Mouse (Mus musculus) embryonic facial prominence, embryonic 11.5 days (tissue): ENCODE measurements at regions not wholly inside any gene's neighbourhood (a gene's known extent, or its start where the extent isn't known, plus 50 kb on each side); places are given as distances from the start of the nearest gene placed in this dataset.

Source experiments
- ATAC-seq: fragments of 200-750 bp; cut with Nextera tagmentation; replicated peaks from 2 replicates; pipeline ENCODE4 v1.8.0; 2017; ENCODE audit warnings: low read depth; ENCODE audit not compliant: insufficient number of reproducible peaks, low FRiP score, low TSS enrichment
- DNase-seq: peaks from one replicate; pipeline ENCODE4 v3.0.0-alpha.2; 2015; ENCODE audit warnings: low spot score
- H3K27ac ChIP-seq: fragments of 300-500 bp; sonication (generic); replicated peaks from 2 replicates; pipeline ENCODE4 v1.5.1; 2014; ENCODE audit warnings: mild to moderate bottlenecking, low read depth, low read length, control low read depth
- H3K27me3 ChIP-seq: fragments of 300-500 bp; sonication (generic); 2 replicates; pipeline ENCODE4 v1.6.1; 2014; ENCODE audit warnings: mild to moderate bottlenecking, low read length, moderate library complexity, mixed read lengths; ENCODE audit not compliant: control insufficient read depth, insufficient read depth
- H3K36me3 ChIP-seq: fragments of 300-500 bp; sonication (generic); replicated peaks from 2 replicates; pipeline ENCODE4 v1.6.1; 2014; ENCODE audit warnings: low read depth, mild to moderate bottlenecking, low read length, moderate library complexity, mixed read lengths; ENCODE audit not compliant: control insufficient read depth, insufficient read depth
- H3K4me1 ChIP-seq: fragments of 300-500 bp; sonication (generic); 2 replicates; pipeline ENCODE4 v1.6.1; 2014; ENCODE audit warnings: low read length, mixed read lengths; ENCODE audit not compliant: control insufficient read depth, insufficient read depth
- H3K4me2 ChIP-seq: fragments of 300-500 bp; sonication (generic); 2 replicates; pipeline ENCODE4 v1.6.1; 2014; ENCODE audit warnings: low read depth, mild to moderate bottlenecking, control low read depth, low read length, moderate library complexity
- H3K4me3 ChIP-seq: fragments of 300-500 bp; sonication (generic); 2 replicates; pipeline ENCODE4 v1.5.1; 2014; ENCODE audit warnings: low read depth, low read length, control low read depth
- H3K9ac ChIP-seq: fragments of 300-500 bp; sonication (generic); replicated peaks from 2 replicates; pipeline ENCODE4 v1.6.1; 2014; ENCODE audit warnings: mild to moderate bottlenecking, control low read depth, low read length
- H3K9me3 ChIP-seq: fragments of 300-500 bp; sonication (generic); replicated peaks from 2 replicates; pipeline ENCODE4 v1.6.1; 2016; ENCODE audit warnings: mild to moderate bottlenecking, low read length, inconsistent platforms, mixed read lengths; ENCODE audit not compliant: control insufficient read depth
- WGBS: fragments of 180-500 bp; shearing (Covaris S2); extraction: QIAGEN DNeasy Blood & Tissue Kit; methylation state at CpG from one replicate; pipeline ENCODE4 v1.1.7; 2014; 5-methylcytosine and 5-hydroxymethylcytosine counted together

- DNase-seq, result peak; percentile 27
- Histone ChIP-seq H3K4me1 (peaks cover 2% of the 10 kb centered on the region; the same call in 1 of the 2 replicates), H3K9ac (no peak overlapping the region), H3K4me2 (no peak overlapping the region), H3K27me3 (no peaks in the 10 kb centered on the region), H3K4me3 (no peak overlapping the region), H3K27ac (no peak overlapping the region), H3K36me3 (no peaks in the 10 kb centered on the region), H3K9me3 (no peaks in the 10 kb centered on the region)
- no peak for ATAC-seq
- WGBS, result 25% methylated on average over 13 of the region's 13 CpGs
These were observed 266.9 kb downstream of the Tbc1d1 start for GRCm38 (mm10) chr5:64422787-64423587.

GRCm38 (mm10) chr5:64428822-64429221, 272.7 kb downstream of the Tbc1d1 start:
- Histone ChIP-seq H3K27me3 (no peaks in the 10 kb centered on the region), H3K36me3 (no peaks in the 10 kb centered on the region), H3K27ac (no peak overlapping the region), H3K4me1 (no peaks in the 10 kb centered on the region), H3K4me2 (no peak overlapping the region), H3K9ac (no peak overlapping the region), H3K9me3 (no peaks in the 10 kb centered on the region), H3K4me3 (no peak overlapping the region)
- ATAC-seq (no peak), DNase-seq (no peak)
- WGBS, result 90% methylated on average over 8 of the region's 8 CpGs

- H3K4me2 ChIP-seq, result no peak overlapping the region
- no peaks in the 10 kb centered on the region for H3K27me3 ChIP-seq
- H3K4me3 ChIP-seq, result no peak overlapping the region
- no peaks in the 10 kb centered on the region for H3K9me3 ChIP-seq
- H3K27ac ChIP-seq, result no peak overlapping the region
- ATAC-seq (no peak), DNase-seq (no peak)
- H3K9ac ChIP-seq, result no peak overlapping the region
- H3K36me3 ChIP-seq, result no peaks in the 10 kb centered on the region
- H3K4me1 ChIP-seq, result no peaks in the 10 kb centered on the region
- 80% methylated on average over 3 of the region's 3 CpGs for WGBS
These were observed 274.4 kb downstream of the Tbc1d1 start for GRCm38 (mm10) chr5:64430501-64430900.

- H3K9ac ChIP-seq, result no peak overlapping the region
- H3K36me3 ChIP-seq, result no peaks in the 10 kb centered on the region
- H3K9me3 ChIP-seq, result no peaks in the 10 kb centered on the region
- DNase-seq, result no peak
- H3K4me2 ChIP-seq, result no peak overlapping the region
- no peak for ATAC-seq
- no peaks in the 10 kb centered on the region for H3K27me3 ChIP-seq
- no peak overlapping the region for H3K27ac ChIP-seq
- no peaks in the 10 kb centered on the region for H3K4me1 ChIP-seq
- no peak overlapping the region for H3K4me3 ChIP-seq
- 86% methylated on average over 6 of the region's 6 CpGs for WGBS
These were observed 275.5 kb downstream of the Tbc1d1 start for GRCm38 (mm10) chr5:64431624-64432023.

- Histone ChIP-seq H3K9ac (no peak overlapping the region), H3K9me3 (no peaks in the 10 kb centered on the region), H3K27me3 (no peaks in the 10 kb centered on the region), H3K36me3 (no peaks in the 10 kb centered on the region), H3K27ac (no peak overlapping the region), H3K4me1 (no peaks in the 10 kb centered on the region), H3K4me3 (no peak overlapping the region), H3K4me2 (no peak overlapping the region)
- DNase-seq, result no peak
- ATAC-seq, result no peak
- 90% methylated on average over 5 of the region's 5 CpGs for WGBS
These were observed 277.7 kb downstream of the Tbc1d1 start for GRCm38 (mm10) chr5:64433786-64434185.

GRCm38 (mm10) chr5:64435491-64435890, 279.4 kb downstream of the Tbc1d1 start:
- H3K27ac ChIP-seq, result no peak overlapping the region

GRCm38 (mm10) chr5:64435958-64436357, 279.9 kb downstream of the Tbc1d1 start:
- H3K36me3 ChIP-seq, result no peaks in the 10 kb centered on the region
- no peak overlapping the region for H3K4me3 ChIP-seq
- no peaks in the 10 kb centered on the region for H3K9me3 ChIP-seq
- no peak for ATAC-seq
- DNase-seq, result no peak
- H3K27ac ChIP-seq, result no peak overlapping the region
- no peaks in the 10 kb centered on the region for H3K27me3 ChIP-seq
- H3K4me1 ChIP-seq, result no peaks in the 10 kb centered on the region
- H3K9ac ChIP-seq, result no peak overlapping the region
- 81% methylated on average over 2 of the region's 2 CpGs for WGBS
- H3K4me2 ChIP-seq, result no peak overlapping the region

More at GRCm38 (mm10) chr5:64435491-64435890, 279.4 kb downstream of the Tbc1d1 start:
- Histone ChIP-seq H3K27me3 (no peaks in the 10 kb centered on the region), H3K9me3 (no peaks in the 10 kb centered on the region), H3K4me2 (no peak overlapping the region), H3K4me1 (no peaks in the 10 kb centered on the region), H3K9ac (no peak overlapping the region), H3K36me3 (no peaks in the 10 kb centered on the region), H3K4me3 (no peak overlapping the region)
- 75% methylated on average over 3 of the region's 3 CpGs for WGBS
- ATAC-seq (no peak), DNase-seq (no peak)

GRCm38 (mm10) chr5:64437720-64438119, 281.6 kb downstream of the Tbc1d1 start:
- ATAC-seq, result no peak
- Histone ChIP-seq H3K36me3 (no peaks in the 10 kb centered on the region), H3K4me3 (no peak overlapping the region), H3K4me2 (no peak overlapping the region), H3K27ac (no peak overlapping the region), H3K27me3 (no peaks in the 10 kb centered on the region), H3K9ac (no peak overlapping the region), H3K4me1 (no peaks in the 10 kb centered on the region), H3K9me3 (no peaks in the 10 kb centered on the region)
- WGBS, result 86% methylated on average over 5 of the region's 5 CpGs
- no peak for DNase-seq
